Mouse (Mus musculus) ZHBTc4 (cell line): ENCODE results near the gene Max.
A peak's percentile ranks its signal among the peaks of the same experiment; 100 is the strongest.

Source experiments
- DNase-seq: peaks from one replicate; pipeline ENCODE4 v3.0.0-alpha.2; 2011; ENCODE audit warnings: low read depth, low spot score

Max gene

DNA sequence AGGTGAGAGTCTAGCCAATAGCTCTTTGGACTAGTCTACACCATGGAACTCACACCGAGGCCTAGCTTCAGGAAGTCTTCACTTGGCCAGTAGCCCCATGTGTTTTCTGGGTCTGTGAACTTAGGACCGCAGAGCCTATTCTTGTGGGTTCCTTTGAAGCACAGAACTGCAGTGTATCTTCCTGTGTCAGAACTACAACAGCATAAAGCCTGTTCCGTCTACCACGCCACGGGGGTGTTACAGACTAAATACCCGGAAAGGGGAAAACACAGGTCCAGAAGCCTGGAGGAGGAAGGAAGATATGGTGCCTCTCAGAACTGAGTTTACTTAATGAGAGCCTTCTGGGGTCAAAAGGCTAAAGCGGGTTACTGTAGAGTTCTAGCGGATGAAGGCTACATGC, 38.9 kb downstream of the Max start:
- no peak for DNase-seq

DNA sequence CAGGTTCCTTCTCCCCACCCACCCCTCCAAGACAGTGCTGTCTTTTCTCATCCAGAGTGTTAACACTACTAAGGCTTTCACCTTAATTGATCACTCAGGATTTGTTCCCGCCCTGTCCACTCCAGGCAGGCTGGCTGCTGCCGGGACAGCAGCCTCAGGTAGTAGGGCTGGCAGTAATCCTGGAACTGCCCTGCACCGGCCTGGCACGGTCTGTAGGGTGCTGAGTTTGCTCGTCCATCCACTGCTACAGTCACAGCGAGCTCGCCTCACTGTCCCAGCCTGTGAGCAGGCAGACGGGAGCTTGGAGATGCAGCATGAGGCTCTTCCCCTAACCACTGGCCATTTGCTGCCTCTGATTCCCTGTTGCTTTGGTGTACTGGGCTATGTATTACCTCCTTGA, 41.0 kb downstream of the Max start:
- no peak for DNase-seq

DNA sequence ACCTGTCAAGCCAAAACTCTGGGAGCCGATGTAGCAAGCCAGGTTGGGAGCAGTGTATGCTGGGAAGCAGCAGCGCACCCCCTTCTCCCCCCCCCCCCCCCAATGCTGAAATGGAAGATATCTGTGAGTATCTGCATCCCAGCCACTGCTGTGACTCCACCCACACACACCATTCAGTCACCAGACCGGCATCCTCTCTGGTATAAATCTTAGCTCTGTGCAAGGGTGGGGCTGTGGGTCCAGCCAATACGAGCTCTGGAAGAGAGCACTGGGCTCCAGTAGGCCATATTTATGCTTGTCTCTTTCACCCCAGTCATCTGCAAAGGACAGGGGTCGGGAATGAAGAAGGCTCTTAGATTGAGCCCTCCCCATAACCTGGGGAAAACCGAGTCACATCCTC, 41.6 kb downstream of the Max start:
- peak; percentile 62 for DNase-seq

DNA sequence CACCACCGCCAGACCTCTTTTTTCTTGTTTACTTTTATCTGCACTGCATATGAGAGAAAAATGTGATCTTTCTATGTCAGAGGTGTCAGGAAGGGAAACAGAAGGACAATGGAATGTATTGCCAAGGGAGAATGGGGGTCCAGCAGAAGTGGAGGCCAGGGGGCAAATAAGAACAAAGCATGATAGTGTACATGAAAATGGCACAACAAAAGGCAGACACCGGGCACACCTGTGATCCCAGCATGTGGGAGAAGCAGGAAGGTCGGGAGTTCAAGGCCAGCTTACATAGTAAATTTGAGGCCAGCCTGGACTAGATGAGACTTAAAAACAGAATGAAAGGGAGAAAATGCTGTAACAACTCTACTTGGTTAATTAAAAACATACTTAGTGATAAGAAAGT, 43.1 kb downstream of the Max start:
- peak; percentile 63 for DNase-seq

DNA sequence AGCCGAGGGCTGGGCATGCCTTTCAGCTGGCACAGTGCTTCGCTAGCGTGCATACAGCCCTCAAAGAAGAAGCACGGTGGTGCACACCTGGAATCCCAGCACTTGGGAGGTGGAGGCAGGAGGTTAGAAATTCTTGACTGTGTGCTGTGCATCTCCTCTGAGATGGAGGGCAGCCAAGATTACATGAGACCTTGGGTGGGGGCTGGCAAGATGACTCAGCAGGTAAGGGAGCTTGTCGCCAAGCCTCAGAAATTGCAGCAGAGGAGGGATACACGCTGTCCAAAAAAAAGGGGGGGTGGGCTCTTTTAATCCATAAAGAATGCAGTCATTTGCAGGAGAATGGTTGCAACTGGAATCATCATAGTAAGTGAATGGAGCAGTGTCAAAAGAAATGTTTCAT, 43.9 kb downstream of the Max start:
- no peak for DNase-seq

DNA sequence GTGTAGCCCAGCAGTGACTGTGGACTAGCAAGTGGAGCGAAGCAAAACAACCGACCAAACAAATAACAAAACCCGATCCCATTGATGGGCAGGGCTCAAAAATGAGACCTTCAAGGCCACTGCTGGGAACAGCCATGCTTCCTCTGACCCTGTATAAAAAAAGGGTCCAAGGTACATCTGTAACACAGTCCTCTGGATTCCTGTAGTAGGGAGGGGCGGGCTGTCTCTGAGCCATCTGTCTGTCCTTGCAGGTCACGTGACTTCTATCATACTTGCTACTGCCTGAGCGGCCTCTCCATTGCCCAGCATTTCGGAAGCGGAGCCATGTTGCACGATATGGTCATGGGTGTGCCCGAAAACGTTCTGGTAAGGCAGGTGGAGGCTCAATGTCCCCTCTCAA, 45.8 kb downstream of the Max start:
- DNase-seq, result peak; percentile 71

DNA sequence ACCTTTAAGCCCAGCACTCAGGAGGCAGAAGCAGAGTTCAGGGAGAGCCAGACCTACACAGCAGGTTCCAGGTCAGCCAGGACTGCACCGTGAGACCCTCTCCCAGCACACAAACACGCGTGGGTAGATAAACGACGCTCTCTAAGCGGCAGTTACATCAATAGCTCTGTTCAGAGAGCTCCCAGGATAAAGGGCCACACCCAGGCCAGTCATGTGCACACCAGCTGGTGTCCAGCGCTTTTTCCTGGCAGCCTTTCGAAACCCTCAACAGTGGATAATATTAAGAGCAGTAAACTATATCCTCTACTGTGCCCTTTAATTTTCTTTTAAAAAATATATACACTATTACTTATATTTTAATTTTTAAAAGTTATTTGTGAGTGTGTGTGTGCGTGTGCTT, 49.8 kb downstream of the Max start:
- no peak for DNase-seq

DNA sequence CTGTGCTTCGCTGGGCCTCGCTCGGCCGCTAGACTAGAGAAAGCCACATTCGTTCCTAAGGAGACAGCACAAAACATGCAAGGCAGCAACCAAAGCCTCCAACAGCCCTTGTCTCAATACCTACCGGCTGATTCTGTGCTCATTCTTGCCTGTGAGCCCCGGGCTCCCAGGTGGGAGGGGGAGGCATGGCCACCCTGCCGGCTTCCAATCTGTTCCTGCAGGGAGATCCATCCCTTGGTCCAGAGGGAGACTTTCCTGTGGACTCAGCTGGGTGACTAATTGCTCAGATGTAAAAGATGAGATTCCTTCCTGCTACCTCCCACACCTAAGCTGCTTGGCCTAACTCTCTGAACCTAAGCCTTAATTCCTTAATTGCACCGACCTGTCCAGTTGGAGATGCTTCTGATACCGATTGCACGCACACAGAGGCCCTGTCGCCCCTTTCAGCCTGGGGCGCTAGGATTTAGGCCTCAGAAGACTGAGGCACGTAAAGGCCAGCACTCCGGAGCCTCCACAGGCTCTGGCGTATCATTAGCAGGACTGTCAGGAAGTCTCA, 50.8 kb downstream of the Max start:
- DNase-seq, result no peak

DNA sequence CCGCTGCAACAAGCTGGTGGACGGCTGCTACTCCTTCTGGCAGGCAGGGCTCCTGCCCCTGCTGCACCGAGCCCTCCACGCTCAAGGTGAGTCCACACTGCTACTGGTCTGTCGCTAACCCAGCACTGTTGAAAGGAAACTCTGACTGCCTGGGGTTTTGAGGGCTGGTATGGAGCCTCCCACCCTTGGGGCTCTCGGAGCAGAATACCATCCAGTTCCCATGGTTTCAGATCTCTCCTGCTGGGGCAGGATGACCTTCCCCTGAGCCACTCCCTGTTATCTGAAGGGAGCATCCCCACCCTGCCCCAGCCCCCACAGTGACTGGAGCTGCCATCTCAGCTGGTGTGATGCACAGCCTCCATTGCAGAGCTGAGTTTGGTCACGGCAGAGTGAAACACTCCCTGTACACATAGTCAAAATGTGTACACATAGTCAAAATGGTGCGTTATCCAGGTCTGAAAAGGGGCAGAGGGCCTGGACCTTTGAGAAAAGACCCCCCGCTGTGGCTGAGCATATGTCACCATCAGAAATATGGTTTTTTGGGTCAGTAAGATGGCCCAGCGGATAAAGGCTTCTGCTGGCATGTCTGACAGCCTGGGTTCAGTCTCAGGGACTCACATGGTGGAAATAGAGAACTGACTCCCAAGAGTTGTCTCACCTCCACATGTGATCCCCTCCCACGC, 51.6 kb downstream of the Max start:
- DNase-seq, result peak; percentile 93

DNA sequence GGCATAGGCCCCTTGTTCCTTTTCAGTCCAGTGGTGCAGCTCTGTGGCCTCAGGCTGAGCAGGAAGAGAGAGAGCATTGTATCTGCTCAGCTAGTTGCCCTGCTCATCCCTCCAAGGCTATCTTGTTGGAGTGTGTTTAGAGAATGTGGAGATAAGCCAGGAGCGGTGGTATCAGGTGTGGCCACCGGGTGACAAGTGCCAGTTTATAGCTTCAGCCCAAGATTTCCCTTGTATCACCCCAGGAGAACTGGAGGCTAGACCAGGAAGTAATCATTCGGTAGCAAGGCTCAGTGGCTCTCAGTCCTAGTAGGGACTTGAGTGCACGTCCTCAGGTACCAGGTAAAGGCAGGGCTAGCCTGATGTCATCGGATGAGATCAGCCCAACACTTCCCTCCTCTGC, 52.8 kb downstream of the Max start:
- no peak for DNase-seq

DNA sequence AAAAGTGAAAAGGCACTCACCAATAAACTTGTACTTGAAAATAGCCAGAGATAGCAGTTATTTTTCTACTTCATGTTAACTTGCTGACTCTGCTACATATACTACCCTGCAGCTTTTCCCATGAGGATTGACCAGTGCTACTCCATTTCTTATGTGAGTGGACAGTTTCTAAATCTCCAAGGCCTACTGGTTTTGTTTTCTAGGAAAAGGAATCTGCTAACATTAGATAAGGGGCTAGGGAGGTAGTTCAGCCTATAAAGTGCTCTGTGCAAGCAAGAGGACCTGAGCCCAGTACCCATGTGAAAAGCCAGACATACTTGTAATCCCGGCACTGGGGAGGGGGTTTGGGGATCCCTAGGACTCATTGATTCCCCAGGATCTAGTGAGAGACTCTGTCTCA, 55.7 kb downstream of the Max start:
- DNase-seq, result no peak

DNA sequence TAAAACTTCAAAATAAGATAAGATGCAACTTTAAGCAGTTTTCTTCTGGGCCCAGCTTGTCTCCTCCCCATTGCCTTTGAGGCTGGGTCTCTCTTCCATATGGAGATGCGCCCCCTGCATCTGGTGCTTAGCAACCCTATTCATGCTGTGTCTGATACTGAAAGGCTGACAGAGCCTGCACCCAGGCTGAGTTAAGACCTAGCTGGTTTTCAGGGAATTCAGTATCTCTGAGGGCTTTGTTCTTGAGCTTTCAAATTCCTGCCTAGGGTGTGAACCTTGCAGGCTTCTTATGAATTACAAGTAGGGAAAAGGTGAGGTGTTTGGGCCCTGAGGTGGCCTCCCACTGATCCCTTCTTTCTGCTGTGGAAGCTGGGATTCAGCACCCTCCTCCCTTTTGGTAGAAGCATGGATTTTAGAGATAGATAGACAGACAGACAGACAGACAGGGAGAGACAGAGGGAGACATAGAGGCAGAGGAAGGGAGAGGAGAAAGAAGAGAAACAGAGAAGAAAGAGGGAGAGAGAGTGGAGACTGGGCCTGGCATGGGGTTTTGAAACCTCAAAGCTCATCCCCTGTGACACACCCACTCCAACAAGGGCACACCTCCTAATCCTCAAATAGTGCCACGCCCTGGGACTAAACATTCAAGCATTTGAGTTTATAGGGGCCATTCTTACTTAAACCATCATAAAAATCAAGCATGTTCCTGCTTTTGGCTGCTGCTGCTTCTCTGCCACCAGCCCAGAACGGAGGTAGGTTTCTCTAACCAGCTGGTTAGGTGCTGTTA, 60.3 kb downstream of the Max start:
- DNase-seq, result peak; percentile 96

DNA sequence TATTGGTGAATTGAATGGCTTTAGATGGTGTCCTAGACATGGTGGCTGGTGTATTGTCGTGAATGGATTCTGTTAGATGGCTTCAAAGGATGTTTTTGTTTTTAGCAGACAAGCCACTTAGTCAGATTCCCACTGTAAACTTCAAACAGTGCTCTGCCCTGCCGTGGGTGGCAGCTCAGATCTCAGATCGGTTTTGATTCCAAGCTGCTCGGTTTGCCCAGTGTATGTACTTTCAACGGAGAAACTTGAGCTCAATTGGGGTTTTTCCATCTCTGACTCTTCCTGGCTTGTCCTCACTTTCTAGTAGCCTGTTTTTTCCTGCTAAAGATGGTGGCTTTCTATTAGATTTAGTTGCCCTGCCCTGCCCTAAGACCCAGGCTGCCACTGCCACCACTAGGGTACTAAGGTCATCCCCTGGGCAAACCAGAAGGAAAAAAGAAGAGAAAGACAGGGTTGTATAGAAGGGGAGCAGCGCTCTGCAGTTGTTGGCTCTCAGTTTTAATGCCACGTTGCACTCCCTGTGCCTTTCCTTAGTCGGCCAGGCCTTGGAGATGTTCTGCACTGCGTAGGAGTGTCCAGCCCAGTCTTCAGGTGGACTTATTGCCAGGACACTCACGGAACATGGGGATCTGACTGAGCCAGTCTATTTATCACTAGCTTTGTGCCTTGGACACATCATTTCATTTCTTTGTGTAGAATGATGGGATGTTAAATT, 62.6 kb downstream of the Max start:
- DNase-seq, result no peak

DNA sequence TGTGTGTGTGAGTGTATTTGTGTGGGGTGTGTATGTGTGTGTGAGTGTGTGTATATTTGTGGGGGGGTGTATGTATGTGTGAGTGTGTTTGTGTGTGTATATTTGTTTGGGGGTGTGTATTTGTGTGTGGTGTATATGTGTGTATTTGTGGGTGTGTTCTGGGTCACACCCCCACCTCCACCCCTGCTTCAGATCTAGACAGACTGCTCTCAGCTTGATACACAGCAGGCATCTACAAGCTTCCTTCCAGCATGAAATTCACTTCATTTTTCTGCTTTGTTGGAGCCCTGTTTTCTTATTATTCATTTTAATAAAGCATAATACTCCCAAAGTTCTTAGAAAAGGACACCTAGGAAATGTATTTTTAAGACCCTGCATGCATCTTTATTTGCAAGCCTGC, 63.9 kb downstream of the Max start:
- no peak for DNase-seq

DNA sequence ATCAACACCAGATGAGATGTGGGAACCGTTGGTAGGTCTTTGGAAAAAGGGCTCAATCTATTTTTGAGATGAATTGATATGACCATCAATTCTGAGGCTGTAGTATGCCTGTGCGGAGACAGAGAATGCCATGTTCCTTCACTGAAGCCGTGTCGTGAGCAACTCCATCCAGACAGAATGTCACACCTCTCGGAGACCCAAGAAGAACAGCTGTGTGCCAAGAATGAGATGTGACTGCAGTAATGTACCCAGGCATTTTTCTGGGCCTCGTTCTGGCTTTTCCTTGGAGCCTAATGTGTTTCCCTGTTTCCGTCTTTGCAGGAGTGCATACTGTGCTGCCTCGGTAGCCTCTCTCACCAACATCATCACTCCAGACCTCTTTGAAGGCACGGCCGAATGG, 65.0 kb downstream of the Max start:
- DNase-seq, result no peak

DNA sequence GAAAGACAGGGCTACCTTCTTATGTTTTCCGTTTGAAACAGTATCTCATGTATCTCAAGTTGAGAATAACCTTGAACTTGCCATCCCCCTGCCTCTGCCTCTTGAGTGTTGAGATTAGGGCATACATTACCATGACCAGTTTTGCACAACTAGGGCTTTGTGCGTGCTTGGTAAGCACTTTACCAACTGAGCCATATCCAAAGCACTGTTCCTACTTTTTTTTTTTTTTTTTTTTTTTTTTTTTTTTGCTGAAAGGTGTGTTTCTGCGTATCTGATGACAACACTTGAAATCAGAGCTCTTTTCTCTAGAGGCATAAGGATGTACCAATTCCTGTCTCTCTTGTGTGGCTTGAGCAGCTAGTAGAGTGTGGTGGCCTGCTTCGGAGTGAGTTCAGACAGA, 65.4 kb downstream of the Max start:
- no peak for DNase-seq

DNA sequence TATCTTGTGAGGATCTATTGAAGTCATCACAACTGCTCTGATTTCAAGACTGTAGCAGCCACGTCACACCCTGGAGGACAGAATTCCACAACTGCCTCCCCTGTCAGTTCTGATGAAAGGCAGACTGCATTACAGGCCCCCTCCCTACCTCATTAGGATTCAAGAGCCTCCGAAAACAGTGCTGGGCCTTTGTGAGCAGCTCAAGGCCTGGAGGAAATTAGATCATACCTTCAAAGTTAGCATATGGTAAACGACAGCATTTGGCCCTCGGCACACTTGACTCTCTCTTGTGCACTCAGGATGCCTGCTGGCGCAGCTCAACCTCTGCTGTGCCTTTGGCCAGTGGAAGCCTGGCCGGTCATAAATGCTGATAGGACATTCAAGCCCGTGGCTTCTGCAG, 66.2 kb downstream of the Max start:
- peak; percentile 78 for DNase-seq

DNA sequence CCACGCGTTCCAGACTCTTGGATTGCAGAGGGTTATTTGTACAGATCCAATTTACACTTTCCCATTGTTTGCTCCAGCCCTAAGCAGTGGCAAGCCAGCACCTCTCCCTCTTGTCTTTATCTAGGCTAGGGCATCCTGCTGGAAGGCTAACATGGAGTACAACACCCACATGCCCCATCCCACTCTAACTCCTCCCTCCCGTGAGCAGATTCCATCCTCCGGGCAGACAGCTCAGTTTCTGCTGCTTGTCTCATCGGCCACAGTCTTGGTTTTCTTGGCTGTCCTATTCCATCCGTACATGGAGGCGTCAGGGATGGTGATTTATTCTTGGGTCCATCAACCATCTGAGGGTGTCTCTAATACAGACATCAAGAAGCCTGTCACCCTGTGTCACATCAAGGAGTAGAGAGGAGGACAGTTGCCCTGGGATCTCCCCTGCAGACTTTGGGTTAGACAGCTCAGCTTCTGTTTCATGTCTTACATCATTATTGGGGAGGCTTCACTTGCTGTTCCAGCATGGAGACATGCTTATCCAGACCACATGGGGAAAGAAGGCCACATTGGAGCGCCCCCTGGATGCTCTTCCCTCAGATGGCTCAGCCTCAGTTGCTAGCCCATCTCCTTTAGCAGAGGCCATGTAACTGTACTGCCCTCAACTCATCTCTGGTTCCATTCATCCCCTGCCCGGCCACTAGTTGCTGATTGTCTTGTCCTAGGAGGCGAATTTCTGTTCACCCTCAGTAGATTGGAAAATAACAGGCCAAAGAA, 67.0 kb downstream of the Max start:
- DNase-seq, result no peak

DNA sequence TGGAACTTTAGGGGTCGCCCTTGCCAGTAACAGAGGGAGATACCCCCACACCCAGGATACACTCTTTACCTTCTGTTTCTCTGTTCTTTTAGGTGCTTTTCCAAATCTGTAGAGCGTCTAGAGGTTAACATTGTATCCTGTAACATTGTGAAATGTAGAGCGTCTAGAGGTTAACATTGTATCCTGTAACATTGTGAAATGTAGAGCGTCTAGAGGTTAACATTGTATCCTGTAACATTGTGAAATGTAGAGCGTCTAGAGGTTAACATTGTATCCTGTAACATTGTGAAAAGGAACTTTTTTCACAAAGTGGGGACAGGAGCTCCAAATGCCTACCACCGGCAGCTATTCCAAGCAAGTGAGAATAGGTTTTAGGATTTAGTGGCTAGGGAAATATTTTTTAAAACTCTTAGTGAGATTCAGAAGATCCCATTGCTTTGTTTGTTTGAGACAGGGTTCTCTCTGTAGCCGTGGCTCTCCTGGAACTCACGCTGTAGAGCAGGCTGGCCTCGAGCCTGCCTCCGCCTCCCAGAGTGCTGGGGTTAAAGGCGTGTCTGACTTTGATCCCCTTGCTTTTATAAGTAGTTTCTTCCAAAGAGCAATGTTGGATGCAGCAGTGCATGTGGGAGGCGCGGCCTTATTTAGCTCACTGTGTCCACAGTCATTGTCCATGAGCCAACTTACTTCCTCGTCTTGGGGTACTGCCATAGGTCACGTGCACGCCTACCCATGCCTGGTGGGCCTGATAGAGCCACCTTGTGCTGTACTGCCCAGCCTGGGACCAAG, 68.9 kb downstream of the Max start:
- DNase-seq, result no peak

DNA sequence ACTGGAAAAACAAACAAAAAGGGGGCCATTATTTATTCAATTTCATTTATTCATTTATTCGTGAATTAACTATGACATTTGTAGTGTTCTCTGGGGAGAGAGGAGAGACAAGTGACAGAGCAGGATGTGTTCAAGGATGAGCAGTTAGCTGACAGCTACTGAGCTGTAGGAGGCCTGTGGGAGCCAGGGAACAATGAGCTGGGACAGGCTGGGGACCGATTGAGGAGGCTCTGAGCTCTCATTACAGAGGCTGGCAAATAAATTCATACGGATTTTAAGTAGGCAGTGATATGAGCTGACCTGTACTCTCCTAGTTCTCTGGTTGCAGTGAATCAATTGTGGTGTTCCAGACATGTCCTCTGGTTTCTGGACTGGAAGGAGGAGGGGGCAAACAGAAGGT, 70.8 kb downstream of the Max start:
- no peak for DNase-seq
